Mouse (Mus musculus) left cerebral cortex, adult 8-10 months (tissue): ENCODE results near the gene Serpinb1a. TPM values are rescaled to one million over a fixed set of nuclear protein-coding genes. Genes with fewer than 3 reads are reported as not detected.

Experiments
- DNase-seq, 2 experiments: peaks; one replicate each; pipeline ENCODE4 v3.0.0; 2022; ENCODE audit warnings: low spot score in 2 of 2
- total RNA-seq, 4 experiments: library from RNA; stranded (reverse); gene quantifications; 2 replicates each; pipeline ENCODE4 v1.2.4; 2022

The Serpinb1a gene
- total RNA-seq, 4 experiments from 2014 or later = 6.4 to 10.4 (median 7.5) TPM

- DNase-seq = no peak
Measured at GRCm38 (mm10) chr13:32799131-32799530, 51.9 kb downstream of the Serpinb1a start.

GRCm38 (mm10) chr13:32797085-32797484, 53.9 kb downstream of the Serpinb1a start:
- DNase-seq = no peak

GRCm38 (mm10) chr13:32795166-32795565, 55.8 kb downstream of the Serpinb1a start:
- DNase-seq = no peak

GRCm38 (mm10) chr13:32794619-32795018, 56.4 kb downstream of the Serpinb1a start:
- no peak for DNase-seq

Other genes starting within 250 kb of the Serpinb1a start
- gene Mylk4, start 67.2 kb downstream of the Serpinb1a start, total RNA-seq = under 1 TPM; 0.33 to 0.89 (median 0.80) TPM
- gene Wrnip1, start 49.1 kb downstream of the Serpinb1a start, total RNA-seq = 10 to 100 TPM; 53.1 to 65.3 (median 59.2) TPM
- not detected for gene D930007J09Rik, start 48.3 kb downstream of the Serpinb1a start, total RNA-seq
- gene Serpinb1c, start 47.0 kb upstream of the Serpinb1a start, total RNA-seq = not detected
- gene Serpinb6b, start 114.0 kb upstream of the Serpinb1a start, total RNA-seq = 1 to 10 TPM; 1.2 to 1.6 (median 1.3) TPM
- gene Serpinb9, start 152.1 kb upstream of the Serpinb1a start, total RNA-seq = 1 to 10 TPM; 4.7 to 6.2 (median 5.7) TPM
- not detected for gene Serpinb9b, start 176.2 kb upstream of the Serpinb1a start, total RNA-seq
- 1 to 10 TPM; 1.5 to 2.4 (median 1.7) TPM for gene Serpinb1b, start 227.4 kb upstream of the Serpinb1a start, total RNA-seq